Mouse (Mus musculus): ENCODE measurements around the gene F2rl2. TPM values are rescaled to one million over a fixed set of nuclear protein-coding genes. Genes with fewer than 3 reads are reported as not detected.
A peak's percentile ranks its signal among the peaks of the same experiment; 100 is the strongest.

F2rl2 gene
- 1.7 and 2.0 TPM in 2 replicates for polyA plus RNA-seq (2016; fragmentation: Nextera tagmentation; extraction: Ambion mirVana)

DNA sequence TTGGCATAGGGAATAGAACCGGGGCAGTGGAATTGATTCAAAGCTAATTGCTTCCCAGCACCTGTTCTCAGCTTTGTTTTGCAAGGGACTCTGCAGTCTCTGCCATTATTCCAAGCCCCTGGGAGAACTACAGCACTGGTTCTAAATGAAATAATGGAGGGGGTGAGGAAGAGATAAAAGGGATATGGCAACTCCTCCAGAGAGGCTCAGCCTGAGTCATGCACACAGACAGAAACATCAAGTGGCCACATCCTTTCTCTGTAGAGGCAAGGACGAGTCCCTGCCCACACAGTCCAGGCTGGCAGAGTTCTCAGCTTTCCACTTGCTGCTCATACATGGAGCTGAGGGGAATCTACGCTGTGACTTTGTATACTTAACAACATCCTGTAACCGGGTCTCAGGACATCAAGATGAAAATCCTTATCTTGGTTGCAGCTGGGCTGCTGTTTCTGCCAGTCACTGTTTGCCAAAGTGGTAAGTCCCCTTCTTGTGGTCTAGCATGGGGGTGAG is at the start of gene F2rl2:
Gene F2rl2 (plus strand): TSS at position 200 of the 510 bp plus-strand sequence.
- H3K4me1 ChIP-seq = no peaks in the 10 kb centered on the region
- peaks cover 11% of the 10 kb centered on the region for H3K36me3 ChIP-seq (replicated peaks)
- 67% methylated on average over 4 of the region's 4 CpGs for WGBS
- no peak within 1 kb of the TSS for H3K4me3 ChIP-seq
- H3K27me3 ChIP-seq (replicated peaks; ENCODE audit: low read depth, poor library complexity, severe bottlenecking) = no peaks in the 10 kb centered on the region
- no peaks in the 10 kb centered on the region for H3K9me3 ChIP-seq
- no peak for DNase-seq (ENCODE audit: low spot score)
- no peak within 1 kb of the TSS for H3K27ac ChIP-seq (replicated peaks)

DNA sequence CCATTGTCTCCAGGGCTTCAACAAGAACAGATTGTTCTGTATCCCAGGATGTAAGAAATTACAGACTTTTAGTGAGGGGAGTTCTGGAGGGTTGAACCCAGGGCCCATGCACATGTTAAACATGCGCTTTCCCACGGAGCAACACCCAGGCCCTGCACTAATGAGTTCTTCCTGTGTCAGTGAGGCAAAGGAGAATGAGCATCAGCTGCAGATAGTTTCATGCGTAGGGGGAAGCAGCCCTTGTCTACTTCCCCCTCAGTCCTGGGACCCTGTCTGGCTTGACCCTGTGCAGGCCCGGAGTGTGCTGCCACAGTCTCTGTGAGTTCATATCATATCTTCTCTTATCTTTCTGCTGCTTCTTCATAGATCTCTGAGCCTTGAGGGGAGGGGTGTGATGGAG is 49.4 kb upstream of the F2rl2 start:
- Histone ChIP-seq H3K36me3 (replicated peaks) (peaks cover 36% of the 10 kb centered on the region), H3K27ac (replicated peaks) (peak overlapping the region; percentile 44)
- no peak for DNase-seq (ENCODE audit: low spot score)

DNA sequence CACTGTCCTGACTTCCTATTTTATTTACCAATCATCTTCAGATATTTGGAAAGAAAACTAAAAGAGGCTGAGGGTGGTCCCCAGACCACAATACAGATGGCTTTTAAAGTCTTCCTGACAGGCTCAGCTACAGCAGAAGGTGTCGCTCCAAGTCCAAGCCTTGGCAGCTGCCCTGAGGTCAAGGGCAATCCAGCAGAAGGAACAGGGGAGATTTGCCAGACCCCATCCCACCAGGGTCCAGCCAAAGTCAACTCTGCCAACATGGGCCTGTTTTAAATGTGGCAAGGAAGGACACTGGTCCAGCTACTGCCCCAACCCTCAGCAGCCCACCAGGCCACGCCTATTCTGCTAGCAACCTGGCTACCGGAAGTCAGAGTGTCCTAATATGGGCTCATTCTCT is 46.7 kb upstream of the F2rl2 start:
- 94% methylated on average over 3 of the region's 3 CpGs for WGBS
- Histone ChIP-seq H3K27ac (replicated peaks) (no peak overlapping the region), H3K36me3 (replicated peaks) (peaks cover 24% of the 10 kb centered on the region), H3K4me1 (peaks cover 6% of the 10 kb centered on the region), H3K9me3 (no peaks in the 10 kb centered on the region), H3K4me3 (no peak overlapping the region), H3K27me3 (replicated peaks; ENCODE audit: low read depth, poor library complexity, severe bottlenecking) (no peaks in the 10 kb centered on the region)
- no peak for DNase-seq (ENCODE audit: low spot score)

More for the DNA sequence above, 49.4 kb upstream of the F2rl2 start:
- Histone ChIP-seq H3K4me1 (peaks cover 21% of the 10 kb centered on the region), H3K4me3 (no peak overlapping the region), H3K9me3 (no peaks in the 10 kb centered on the region), H3K27me3 (replicated peaks; ENCODE audit: low read depth, poor library complexity, severe bottlenecking) (no peaks in the 10 kb centered on the region)
- WGBS = 66% methylated on average over 4 of the region's 4 CpGs

DNA sequence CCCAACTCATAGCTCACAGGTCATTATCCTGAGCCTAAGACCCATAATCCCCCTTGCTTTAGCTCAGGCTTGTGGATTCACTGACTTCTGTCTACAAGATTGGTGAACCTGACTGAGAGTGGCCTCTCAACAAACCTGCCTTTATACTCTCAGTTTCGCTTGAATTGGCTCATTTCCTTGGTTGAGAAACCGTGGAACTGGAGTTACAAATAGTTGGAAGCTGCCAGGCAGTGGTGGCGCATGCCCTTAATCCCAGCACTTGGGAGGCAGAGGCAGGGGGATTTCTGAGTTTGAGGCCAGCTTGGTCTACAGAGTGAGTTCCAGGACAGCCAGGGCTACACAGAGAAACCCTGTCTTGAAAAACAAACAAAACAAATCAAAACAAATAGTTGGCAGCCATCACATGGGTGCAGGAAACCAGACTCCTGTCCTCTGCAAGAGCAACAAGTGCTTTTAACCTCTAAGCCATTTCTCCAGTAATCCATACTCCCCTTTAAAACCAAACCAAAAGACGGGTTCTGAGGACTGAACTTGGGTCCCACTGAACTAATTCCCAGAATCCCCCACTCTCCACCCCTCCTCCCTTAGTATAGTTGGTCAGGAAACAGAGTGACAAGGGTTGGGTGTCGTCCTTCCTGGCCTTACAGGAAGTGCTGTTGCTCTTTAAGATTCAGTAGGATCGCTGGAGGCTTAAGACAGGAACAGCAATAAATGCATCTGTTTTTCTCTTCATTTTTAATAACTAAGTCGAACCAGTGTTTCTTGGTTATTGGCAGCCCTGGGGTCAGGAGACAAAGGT is 44.6 kb upstream of the F2rl2 start:
- Histone ChIP-seq H3K4me1 (peaks cover 10% of the 10 kb centered on the region), H3K9me3 (no peaks in the 10 kb centered on the region), H3K36me3 (replicated peaks) (peaks cover 7% of the 10 kb centered on the region; the same call in 1 of the 2 replicates), H3K4me3 (no peak overlapping the region), H3K27me3 (replicated peaks; ENCODE audit: low read depth, poor library complexity, severe bottlenecking) (no peaks in the 10 kb centered on the region), H3K27ac (replicated peaks) (no peak overlapping the region)
- 81% methylated on average over 7 of the region's 7 CpGs for WGBS
- DNase-seq (ENCODE audit: low spot score) = no peak

DNA sequence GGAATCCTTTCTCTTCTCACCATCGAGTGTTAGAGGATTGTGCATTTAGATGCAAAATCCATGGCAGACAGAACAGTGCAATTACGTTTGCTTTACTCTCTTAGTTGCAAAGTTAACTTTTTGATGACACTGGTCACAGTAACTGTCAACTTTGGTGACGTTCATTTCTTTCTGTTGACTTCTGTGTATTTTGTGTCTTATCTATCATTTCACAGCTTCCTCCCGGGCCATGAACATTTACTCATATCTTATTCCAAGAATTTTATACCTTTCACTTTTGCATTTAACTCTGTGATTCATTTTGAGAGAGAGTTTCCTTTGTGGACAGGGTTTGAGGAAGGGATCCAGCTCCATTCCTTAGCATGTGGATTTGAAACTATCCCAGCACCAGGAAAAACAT is 43.0 kb upstream of the F2rl2 start:
- WGBS = 91% methylated on average over 4 of the region's 4 CpGs
- no peak overlapping the region for H3K27ac ChIP-seq (replicated peaks)
- H3K9me3 ChIP-seq = no peaks in the 10 kb centered on the region
- H3K27me3 ChIP-seq (replicated peaks; ENCODE audit: low read depth, poor library complexity, severe bottlenecking) = no peaks in the 10 kb centered on the region
- peaks cover 17% of the 10 kb centered on the region for H3K36me3 ChIP-seq (replicated peaks)
- no peak for DNase-seq (ENCODE audit: low spot score)
- no peak overlapping the region for H3K4me3 ChIP-seq
- peaks cover 5% of the 10 kb centered on the region for H3K4me1 ChIP-seq

DNA sequence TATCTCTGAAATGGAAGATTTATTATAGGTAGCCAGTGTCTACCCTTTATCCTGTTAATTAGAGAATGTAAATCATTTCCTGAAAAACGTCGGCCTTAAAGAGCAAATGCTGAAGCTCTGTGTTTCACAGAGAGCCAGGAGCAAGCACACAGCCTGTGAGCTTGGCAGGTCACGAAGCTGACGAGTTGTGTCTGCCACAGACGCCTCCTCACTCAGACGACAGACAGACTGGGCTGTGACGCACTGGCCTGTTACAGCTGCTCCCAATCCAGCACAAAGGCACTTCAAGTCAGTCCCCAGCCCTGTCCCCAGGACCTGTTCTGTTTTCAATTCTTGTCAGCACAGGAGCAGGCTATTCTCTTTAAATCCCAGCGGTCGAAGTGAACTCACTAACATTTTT is 41.4 kb upstream of the F2rl2 start:
- Histone ChIP-seq H3K4me1 (peaks cover 5% of the 10 kb centered on the region), H3K9me3 (no peaks in the 10 kb centered on the region), H3K27ac (replicated peaks) (peak overlapping the region; percentile 40; the same call in 1 of the 2 replicates), H3K4me3 (no peak overlapping the region), H3K27me3 (replicated peaks; ENCODE audit: low read depth, poor library complexity, severe bottlenecking) (no peaks in the 10 kb centered on the region), H3K36me3 (replicated peaks) (peaks cover 29% of the 10 kb centered on the region)
- peak; percentile 21 for DNase-seq (ENCODE audit: low spot score)
- WGBS = 38% methylated on average over 9 of the region's 9 CpGs

DNA sequence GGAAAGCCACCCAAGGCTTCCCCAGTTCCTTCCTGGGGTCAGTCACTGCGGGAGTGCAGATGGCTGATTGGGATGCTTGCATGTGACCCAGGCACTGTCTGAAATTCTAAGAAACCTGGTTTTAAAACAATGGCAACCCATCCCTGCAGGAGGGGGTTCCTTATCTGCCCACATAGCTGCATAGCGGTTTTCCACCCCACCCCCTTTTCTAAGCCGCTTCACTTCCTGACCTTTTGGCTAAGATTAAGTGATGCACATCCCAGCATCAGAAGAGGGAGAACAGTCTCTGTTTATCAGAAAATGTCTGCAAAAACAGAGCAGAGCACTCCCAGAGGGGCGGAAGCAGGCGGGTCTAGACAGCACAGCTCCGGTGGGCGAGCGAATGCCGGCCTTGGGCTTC is 39.5 kb upstream of the F2rl2 start:
- H3K36me3 ChIP-seq (replicated peaks) = peaks cover 47% of the 10 kb centered on the region

GRCm38 (mm10) chr13:95659432-95659831 is 37.2 kb upstream of the F2rl2 start:
- peaks cover 66% of the 10 kb centered on the region for H3K36me3 ChIP-seq (replicated peaks)
- WGBS = 87% methylated on average over 7 of the region's 7 CpGs

More for the DNA sequence above, 39.5 kb upstream of the F2rl2 start:
- Histone ChIP-seq H3K4me3 (no peak overlapping the region), H3K4me1 (peaks cover 5% of the 10 kb centered on the region), H3K9me3 (no peaks in the 10 kb centered on the region), H3K27me3 (replicated peaks; ENCODE audit: low read depth, poor library complexity, severe bottlenecking) (no peaks in the 10 kb centered on the region), H3K27ac (replicated peaks) (no peak overlapping the region)
- WGBS = 64% methylated on average over 9 of the region's 9 CpGs
- DNase-seq (ENCODE audit: low spot score) = no peak

DNA sequence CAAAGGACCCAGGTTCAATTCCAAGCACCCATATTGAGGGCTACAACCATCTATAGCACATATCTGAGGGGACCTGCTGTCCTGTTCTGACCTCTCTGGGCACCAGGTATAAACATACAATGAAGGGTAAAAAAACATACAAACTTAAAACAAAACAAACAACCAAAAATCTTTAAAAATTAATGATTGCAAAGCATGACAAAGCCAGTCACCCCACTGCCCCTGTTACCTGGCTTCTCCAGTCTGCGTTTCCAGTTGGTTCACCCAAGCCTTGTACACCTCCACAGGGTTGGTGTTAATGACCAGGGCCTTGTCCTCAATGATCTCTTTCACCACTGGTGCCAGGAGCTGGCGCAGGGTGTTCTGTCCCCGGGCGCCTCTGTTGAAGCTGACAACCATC is 32.8 kb upstream of the F2rl2 start:
- H3K4me1 ChIP-seq = peaks cover 12% of the 10 kb centered on the region
- no peaks in the 10 kb centered on the region for H3K9me3 ChIP-seq
- H3K4me3 ChIP-seq = no peak overlapping the region
- H3K27ac ChIP-seq (replicated peaks) = no peak overlapping the region
- peaks cover 76% of the 10 kb centered on the region for H3K36me3 ChIP-seq (replicated peaks)
- DNase-seq (ENCODE audit: low spot score) = no peak
- no peaks in the 10 kb centered on the region for H3K27me3 ChIP-seq (replicated peaks; ENCODE audit: low read depth, poor library complexity, severe bottlenecking)
- WGBS = 93% methylated on average over 4 of the region's 4 CpGs

More at GRCm38 (mm10) chr13:95659432-95659831, 37.2 kb upstream of the F2rl2 start:
- Histone ChIP-seq H3K27me3 (replicated peaks; ENCODE audit: low read depth, poor library complexity, severe bottlenecking) (no peaks in the 10 kb centered on the region), H3K4me1 (peaks cover 5% of the 10 kb centered on the region), H3K9me3 (no peaks in the 10 kb centered on the region), H3K27ac (replicated peaks) (no peak overlapping the region), H3K4me3 (no peak overlapping the region)
- no peak for DNase-seq (ENCODE audit: low spot score)

DNA sequence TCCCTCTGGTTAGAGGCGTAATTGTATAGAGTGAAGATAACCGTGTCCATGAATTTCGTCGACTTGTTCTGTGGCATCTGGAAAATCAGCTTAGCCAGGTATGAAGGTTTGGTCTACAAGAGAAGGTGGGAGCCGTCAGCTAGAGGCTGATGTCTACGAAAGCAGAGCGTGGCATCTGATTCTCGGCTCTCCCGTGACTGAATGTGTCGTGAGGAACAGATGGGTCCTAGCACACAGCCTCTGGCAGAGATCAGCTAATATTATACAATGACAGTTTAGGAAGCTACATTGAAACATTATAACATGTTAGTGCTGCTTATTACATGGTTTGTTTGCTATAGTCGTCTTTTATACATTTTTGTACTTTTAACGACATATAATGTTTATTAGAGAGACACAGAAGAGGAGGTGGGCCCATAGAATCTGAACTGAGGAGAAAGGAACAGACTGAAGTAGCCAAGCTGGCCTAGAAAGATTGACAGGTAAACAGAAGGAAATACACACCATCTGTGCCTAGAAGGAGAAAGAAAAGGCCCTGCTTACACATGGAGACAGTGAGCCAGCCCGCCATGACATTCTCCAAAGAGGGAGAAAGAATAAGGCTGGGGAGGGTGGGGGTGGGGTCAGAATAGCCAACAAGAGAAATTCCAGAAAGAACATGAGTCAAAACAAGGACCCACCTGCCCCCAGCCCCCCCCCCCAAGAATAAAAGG is 30.9 kb upstream of the F2rl2 start:
- 85% methylated on average over 13 of the region's 13 CpGs for WGBS
- peaks cover 75% of the 10 kb centered on the region for H3K36me3 ChIP-seq (replicated peaks)
- no peak overlapping the region for H3K4me3 ChIP-seq
- no peaks in the 10 kb centered on the region for H3K9me3 ChIP-seq
- no peak overlapping the region for H3K27ac ChIP-seq (replicated peaks)
- no peak for DNase-seq (ENCODE audit: low spot score)
- no peaks in the 10 kb centered on the region for H3K27me3 ChIP-seq (replicated peaks; ENCODE audit: low read depth, poor library complexity, severe bottlenecking)
- H3K4me1 ChIP-seq = peaks cover 12% of the 10 kb centered on the region

- H3K4me3 ChIP-seq = no peak overlapping the region
- peaks cover 73% of the 10 kb centered on the region for H3K36me3 ChIP-seq (replicated peaks)
- no peak for DNase-seq (ENCODE audit: low spot score)
- H3K27ac ChIP-seq (replicated peaks) = no peak overlapping the region
- 17% methylated on average over 7 of the region's 7 CpGs for WGBS
- peaks cover 12% of the 10 kb centered on the region for H3K4me1 ChIP-seq
- H3K9me3 ChIP-seq = no peaks in the 10 kb centered on the region
- H3K27me3 ChIP-seq (replicated peaks; ENCODE audit: low read depth, poor library complexity, severe bottlenecking) = no peaks in the 10 kb centered on the region
Measured at GRCm38 (mm10) chr13:95667260-95667659, 29.4 kb upstream of the F2rl2 start.

DNA sequence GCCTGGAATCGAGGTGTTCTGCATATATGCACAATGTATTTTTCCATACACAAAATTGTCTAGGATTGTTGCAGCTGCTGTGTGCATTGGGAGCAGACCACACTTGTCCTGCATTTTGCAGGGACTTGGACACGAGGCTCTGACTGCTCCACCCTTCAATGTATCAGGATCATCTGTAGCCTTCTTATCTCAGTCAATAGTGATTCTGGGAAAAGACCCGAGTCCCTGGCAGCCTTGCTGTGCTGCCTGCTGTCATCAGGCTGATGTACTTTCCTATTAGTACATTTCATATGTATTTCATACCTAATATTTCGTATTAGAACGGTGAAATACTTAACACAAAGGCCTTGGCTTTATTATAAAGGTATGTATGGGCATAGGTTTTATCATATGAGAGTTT is 26.1 kb upstream of the F2rl2 start:
- Histone ChIP-seq H3K9me3 (no peaks in the 10 kb centered on the region), H3K27me3 (replicated peaks; ENCODE audit: low read depth, poor library complexity, severe bottlenecking) (no peaks in the 10 kb centered on the region), H3K27ac (replicated peaks) (no peak overlapping the region), H3K4me1 (peaks cover 12% of the 10 kb centered on the region), H3K4me3 (no peak overlapping the region), H3K36me3 (replicated peaks) (peaks cover 52% of the 10 kb centered on the region)
- no peak for DNase-seq (ENCODE audit: low spot score)
- 92% methylated on average over 5 of the region's 5 CpGs for WGBS
